Mouse (Mus musculus): ENCODE data around the gene Prkd2.
A peak's percentile ranks its signal among the peaks of the same experiment; 100 is the strongest.

The Prkd2 gene

GRCm38 (mm10) chr7:16859902-16860651 lies 17.4 kb downstream of the Prkd2 start:
- DNase-seq (ENCODE audit: low spot score in 2 of 2) = peak; percentile 47 to 74

DNA sequence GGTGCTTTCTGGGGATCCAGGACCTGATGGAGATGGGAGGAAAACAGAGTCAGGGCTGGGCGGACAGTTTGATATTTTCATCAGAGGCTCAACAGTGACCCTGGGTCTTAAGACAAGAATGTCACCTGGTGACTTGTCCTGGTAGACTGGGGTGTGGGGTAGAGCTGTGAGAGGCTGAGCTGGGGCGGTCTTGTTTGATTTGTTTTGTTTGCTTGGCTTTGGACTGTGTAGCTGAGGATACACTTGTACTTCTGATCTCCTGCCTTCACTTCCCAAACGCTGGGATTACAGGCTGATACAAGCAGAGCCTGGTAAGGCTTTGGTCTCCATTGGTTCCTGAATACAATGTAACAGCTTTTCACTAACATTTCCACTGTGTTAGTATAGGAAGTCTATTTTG lies 24.8 kb downstream of the Prkd2 start:
- DNase-seq (ENCODE audit: low spot score in 2 of 2) = no peak

- DNase-seq (ENCODE audit: low spot score in 2 of 2) = no peak
Observed at GRCm38 (mm10) chr7:16869497-16869896, 26.8 kb downstream of the Prkd2 start.

DNA sequence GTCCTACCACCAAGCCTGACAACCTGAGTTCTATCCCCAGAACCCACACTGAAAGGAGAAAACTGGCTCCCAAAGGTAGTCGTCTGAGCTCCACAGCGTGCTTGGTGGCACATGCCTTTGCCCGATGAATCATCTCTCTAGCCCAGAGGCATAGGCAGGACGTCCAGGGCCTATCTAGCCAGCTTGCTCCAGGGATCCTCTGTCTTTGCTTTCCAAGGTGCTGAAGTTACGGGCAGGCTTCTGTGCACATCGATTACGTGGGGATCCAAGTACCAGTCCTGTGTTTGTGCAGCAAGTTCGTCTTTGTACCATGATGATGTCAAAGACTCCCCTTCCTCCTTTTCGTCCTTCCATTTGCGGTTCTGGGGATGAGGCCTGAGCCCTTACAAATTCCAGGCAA lies 28.9 kb downstream of the Prkd2 start:
- DNase-seq (ENCODE audit: low spot score in 2 of 2) = no peak

DNA sequence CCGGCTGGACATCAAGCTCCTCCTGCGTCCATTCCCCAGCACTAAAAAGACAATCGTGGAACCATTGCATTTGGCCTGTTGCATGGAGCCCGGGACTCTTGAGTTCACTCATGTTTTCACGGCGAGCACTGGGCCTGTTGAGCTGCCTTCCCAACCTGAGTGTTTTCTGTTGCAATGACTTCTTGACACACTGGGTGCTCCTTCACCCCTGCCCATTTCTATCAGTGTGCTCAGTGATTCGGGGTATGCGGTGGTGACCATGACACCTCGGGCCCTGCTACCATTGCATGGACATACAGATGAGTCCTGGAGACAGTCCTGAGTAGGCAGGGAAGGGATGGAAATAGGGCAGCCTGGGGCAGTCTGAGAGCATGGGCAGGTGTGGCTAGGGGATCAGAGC lies 29.8 kb downstream of the Prkd2 start:
- DNase-seq (ENCODE audit: low spot score in 2 of 2) = no peak

- DNase-seq (ENCODE audit: low spot score in 2 of 2) = no peak
Observed at GRCm38 (mm10) chr7:16873392-16873791, 30.7 kb downstream of the Prkd2 start.

- DNase-seq (ENCODE audit: low spot score in 2 of 2) = peak; percentile 68 to 87
Observed at GRCm38 (mm10) chr7:16874190-16874589, 31.5 kb downstream of the Prkd2 start.

DNA sequence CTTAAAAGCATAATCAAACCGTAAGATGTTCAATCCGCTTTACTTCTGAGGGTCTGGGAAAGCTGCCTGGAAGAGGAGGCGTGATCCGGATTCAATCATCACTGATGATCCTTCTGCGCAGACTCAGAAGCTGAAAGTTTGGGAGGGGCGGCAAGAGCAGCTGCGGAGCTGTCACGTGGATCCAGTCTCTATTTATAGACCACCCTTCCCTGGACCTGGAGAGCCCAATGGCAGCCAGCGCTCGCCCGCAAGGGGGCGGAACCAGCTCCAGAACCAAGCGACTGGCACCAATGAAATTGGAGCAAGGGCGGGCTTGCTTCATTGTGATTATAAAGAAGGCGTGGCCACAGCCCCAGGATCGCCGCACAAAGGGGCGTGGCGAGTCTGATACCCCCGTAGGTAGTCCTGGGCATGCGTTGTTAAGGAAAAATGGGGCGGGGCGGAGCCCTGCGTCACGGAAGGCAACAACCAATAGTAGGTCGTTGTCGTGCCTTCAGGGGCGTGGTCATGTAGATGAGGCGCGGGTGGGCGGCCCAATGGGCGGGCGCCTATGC lies 32.1 kb downstream of the Prkd2 start:
- DNase-seq (ENCODE audit: low spot score in 2 of 2) = peak; percentile 95 to 98

DNA sequence AGATGAGACGGTGACA lies 32.4 kb downstream of the Prkd2 start, which contains the start of gene Dact3:
Gene Dact3 (plus strand): TSS at position 8 of the 16 bp plus-strand sequence.
- DNase-seq (ENCODE audit: low spot score in 2 of 2) = no peak

- no peak for DNase-seq (ENCODE audit: low spot score in 2 of 2)
Observed at GRCm38 (mm10) chr7:16875326-16875725, 32.6 kb downstream of the Prkd2 start.

DNA sequence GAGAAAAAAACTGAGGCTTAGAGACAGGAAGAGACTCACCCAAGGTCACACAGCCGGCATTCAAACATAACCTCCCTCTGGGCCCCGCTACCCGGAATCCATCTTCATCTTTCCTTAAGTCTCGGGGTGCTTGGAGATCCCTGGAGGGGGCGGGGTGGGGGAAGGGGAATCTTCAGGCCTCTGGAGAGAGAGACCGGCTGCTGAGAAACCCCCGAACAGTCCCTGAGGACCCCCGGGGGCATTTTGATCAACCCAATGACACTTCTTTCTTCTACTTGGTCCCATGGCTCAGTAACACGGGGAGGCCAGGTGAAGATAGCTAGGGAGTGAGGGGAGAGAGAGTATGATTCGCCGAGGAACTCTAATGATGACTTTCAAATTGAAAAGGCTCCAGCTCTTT lies 33.3 kb downstream of the Prkd2 start:
- no peak for DNase-seq (ENCODE audit: low spot score in 2 of 2)

DNA sequence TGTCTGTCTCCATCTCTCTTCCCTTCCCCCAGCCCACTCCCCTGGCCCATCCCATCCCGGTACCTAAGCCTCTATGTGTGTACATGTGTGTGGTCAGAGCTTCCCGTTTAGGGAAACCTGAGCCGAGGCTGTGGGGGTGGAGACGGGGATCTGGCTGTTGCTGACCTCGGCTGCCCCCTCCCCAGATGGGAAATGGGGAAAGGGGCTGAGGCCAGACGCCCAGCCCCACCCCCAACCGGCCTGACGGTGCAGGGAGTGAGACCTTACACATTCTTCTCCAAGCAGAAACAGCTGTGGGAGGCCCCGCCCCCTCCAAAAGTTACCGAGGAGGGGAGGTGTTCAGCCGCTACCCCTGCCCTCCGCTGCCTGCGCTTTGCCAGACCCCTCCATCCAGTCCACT lies 33.9 kb downstream of the Prkd2 start:
- DNase-seq (ENCODE audit: low spot score in 2 of 2) = no peak

GRCm38 (mm10) chr7:16877717-16878116 lies 35.0 kb downstream of the Prkd2 start:
- no peak for DNase-seq (ENCODE audit: low spot score in 2 of 2)

DNA sequence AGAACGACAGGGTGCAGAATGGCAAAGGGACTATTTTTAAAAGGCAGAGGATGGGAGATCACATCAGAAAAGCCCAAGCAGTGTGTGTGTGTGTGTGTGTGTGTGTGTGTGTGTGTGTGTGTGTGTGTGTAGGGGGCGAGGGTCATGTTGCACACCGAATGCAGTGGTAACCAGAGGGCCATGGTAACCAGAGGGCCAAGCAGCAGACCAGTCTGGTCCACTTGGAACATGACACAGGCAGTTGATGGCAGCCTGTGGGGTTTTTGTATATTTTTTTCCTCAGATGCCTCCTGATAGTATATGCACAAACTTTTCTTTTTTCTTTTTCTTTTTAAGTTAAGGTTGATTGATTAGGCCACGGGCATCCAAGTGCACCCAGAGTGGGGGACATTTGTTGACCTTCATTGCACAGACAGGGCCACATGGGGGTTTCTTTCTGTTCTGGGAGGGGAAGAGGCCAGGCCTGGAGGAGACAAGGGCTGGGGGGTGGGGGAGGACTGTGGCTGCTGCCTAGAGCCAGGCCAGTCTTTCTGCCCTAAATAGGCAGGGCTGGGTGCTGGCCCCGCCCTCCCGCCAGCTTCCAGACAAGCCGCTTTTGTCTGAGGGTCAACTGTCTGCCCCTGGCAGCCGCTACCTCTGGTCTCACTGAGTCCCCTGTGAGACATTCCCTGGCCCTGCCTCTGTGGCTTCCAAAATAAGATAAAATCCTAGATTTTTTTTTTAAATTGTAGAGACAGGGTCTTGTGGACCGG lies 37.3 kb downstream of the Prkd2 start:
- no peak for DNase-seq (ENCODE audit: low spot score in 2 of 2)

DNA sequence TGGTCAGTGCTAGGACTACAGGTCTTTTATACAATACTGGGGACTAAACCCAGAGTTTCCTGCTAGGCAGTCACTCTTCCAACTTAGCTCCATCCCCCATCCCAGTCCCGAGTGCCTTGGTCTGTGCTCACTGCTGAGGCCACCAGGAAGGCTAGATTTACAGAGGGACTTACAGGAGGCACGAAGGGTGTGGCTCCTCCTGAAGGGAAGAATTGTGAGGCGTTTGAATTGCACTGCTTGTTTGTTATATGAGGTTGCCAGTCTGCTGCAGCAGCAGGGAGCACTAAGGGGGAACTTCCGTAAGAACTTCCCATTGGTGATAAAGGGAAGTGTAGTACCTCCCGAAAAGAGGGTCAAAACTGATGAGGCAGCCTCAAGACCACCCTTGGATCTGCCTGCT lies 37.9 kb downstream of the Prkd2 start:
- no peak for DNase-seq (ENCODE audit: low spot score in 2 of 2)

DNA sequence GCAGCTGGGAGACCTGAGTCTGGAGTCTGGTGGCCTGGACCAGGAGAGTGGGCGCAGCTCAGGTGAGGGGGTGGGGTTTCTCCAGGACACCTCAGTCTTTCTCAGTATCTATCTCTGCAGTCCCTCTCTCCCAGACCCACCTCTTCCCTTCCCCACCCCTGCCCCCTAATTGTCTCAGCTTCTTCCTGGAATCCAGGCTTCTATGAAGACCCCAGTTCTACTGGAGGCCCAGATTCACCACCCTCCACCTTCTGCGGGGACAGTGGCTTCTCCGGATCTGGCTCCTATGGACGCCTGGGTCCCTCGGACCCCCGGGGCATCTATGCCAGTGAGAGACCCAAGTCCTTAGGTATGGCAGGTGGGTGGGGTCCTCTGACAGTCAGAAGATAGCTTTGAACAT lies 40.5 kb downstream of the Prkd2 start:
- DNase-seq (ENCODE audit: low spot score in 2 of 2) = no peak

DNA sequence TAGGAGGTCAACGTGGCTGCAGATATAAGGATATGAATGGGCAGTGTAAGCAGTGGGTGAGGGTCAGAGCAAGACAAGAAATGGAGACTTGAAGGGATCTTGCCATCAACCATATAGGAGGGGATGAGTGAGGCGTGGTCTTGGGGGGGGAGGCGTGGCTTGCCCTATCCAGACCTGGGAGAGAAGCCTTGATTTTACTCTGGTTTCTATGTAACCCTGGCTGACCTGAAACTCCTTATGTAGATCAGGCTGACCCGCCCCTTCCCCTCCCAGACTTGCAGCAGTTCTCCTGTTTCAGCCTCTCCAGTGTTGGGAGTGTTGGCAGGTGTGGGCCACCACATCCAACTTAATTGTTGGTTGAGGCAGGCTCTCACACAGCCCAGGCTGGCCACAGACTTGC lies 41.6 kb downstream of the Prkd2 start:
- no peak for DNase-seq (ENCODE audit: low spot score in 2 of 2)

DNA sequence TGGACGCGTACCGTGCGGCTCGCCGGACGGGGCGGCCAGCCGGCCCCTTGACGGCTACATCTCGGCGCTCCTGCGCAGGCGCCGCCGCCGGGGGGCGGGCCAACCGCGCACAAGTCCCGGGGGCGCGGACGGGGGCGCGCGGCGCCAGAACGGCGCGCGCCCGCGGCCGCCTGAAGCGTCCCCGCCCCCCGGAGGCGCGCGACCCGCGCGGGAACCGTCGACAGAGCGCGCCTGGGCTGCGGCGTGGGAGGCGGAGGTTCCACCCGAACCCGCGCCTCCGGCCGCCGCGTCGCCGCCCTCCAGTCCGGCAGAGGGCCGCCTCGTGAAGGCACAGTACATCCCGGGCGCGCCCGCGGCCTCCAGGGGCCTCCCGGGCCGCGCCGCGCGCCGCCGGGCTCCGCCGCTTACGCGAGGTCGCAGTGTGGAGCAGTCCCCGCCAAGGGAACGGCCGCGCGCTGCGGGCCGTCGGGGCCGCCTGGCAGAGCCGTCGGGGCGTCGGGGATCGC lies 42.6 kb downstream of the Prkd2 start:
- DNase-seq (ENCODE audit: low spot score in 2 of 2) = no peak

GRCm38 (mm10) chr7:16885905-16886304 lies 43.2 kb downstream of the Prkd2 start:
- DNase-seq (ENCODE audit: low spot score in 2 of 2) = no peak

- DNase-seq (ENCODE audit: low spot score in 2 of 2) = no peak
Observed at GRCm38 (mm10) chr7:16890536-16890935, 47.8 kb downstream of the Prkd2 start.

DNA sequence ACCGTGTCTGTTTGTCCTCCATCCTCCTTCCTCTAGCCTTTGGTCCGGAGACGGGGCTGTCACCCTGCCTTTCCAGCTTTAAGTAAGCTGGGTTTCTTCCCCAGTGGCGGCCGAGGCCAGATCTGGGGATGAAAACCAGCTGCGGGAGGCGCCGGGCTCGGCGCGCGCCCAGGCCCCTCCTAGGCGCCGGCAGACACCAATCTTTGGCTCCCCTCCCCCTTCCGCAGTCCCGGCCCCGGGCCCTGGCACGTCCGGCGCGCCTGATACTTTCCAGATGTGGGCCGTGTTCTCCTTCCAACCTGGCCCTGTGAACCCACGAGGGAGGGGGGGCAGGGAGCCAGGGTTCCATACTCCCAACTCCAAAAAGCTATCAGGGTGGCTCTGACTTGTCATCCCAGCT lies 48.2 kb downstream of the Prkd2 start:
- DNase-seq (ENCODE audit: low spot score in 2 of 2) = no peak

GRCm38 (mm10) chr7:16891641-16892351 lies 49.1 kb downstream of the Prkd2 start, which contains the start of gene Gng8:
Gng8 (plus strand) TSS chr7:16891786.
- peak; percentile 76 to 91 for DNase-seq (ENCODE audit: low spot score in 2 of 2)

- DNase-seq (ENCODE audit: low spot score in 2 of 2) = no peak
Observed at GRCm38 (mm10) chr7:16892352-16892730, 49.6 kb downstream of the Prkd2 start.

All from spleen, postnatal 10 days (tissue).